Mouse (Mus musculus): Measurements from ENCODE around the gene Apol9a.

DNA sequence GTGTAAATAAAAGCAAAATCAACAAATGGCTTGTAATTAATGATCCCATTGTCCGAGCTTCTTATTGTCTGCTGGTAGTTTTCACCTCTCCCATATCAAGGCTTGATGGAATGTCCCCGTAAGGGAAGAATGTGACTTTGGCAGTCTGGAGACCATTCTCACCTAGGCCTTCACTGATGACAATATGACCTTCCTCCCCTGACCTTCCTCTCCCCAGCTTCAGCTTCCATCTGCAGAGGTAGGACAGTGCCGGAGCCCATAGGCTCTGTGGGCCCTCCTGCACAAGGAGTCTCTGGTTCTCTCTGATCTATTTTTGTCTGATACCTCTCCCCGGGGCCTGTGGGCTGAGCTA lies 56.5 kb downstream of the Apol9a start:
- no peak for TF ChIP-seq POLR2A (IDR thresholded peaks at IDR 0.05; ENCODE audit: extremely low read depth, insufficient read depth, low read length)
- no peak for TF ChIP-seq CTCF (IDR thresholded peaks at IDR 0.05; ENCODE audit: extremely low read depth, insufficient read depth, low read length)

Measured in cortical plate, adult 2 months (tissue).